Mouse (Mus musculus): ENCODE data around the gene Ccnl1.

Ccnl1 gene

DNA sequence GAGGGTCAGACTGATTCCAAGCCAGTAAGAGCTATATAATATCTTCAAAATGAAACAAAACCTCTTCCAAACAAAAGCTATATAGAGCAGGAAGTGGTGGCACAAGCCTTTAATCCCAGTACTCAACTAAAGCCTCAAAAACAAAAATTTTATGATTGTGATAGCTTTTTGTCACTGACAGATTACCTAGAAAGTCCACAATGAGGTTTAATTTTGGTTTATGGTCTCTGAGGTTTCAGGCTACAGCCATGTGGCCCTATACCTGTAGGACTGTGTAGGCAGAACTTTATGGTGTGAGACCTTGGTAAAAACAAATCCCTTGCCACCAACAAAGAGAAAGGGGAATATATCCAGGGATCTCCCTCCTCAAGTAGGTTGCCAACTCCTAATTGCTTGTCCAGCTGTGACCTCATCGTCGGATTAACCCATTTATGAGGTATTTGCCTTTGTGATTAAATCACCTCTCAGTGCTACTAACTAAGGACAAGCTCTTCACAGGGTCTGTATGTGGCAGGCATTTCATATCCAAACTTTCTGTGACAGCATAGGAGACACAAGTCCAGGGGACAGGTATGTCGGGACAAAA is 1.5 kb upstream of the Ccnl1 start:
- DNase-seq (ENCODE audit: low spot score in 2 of 2), result no peak

DNA sequence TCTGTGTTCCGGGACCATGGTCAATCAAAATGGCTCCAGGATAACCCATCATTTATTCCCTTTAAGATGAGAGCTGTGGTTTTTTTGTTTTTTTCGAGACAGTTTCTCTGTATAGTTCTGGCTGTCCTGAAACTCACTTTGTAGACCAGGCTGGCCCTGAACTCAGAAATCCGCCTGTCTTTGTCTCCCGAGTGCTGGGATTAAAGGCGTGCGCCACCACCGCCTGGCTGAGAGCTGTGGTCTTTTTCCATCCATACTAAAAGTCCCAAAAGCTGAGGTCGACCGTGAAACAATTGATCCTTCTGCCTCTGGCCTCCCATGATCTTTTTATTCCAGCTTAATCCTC is 764 bp upstream of the Ccnl1 start:
- DNase-seq (ENCODE audit: low spot score in 2 of 2), result no peak

DNA sequence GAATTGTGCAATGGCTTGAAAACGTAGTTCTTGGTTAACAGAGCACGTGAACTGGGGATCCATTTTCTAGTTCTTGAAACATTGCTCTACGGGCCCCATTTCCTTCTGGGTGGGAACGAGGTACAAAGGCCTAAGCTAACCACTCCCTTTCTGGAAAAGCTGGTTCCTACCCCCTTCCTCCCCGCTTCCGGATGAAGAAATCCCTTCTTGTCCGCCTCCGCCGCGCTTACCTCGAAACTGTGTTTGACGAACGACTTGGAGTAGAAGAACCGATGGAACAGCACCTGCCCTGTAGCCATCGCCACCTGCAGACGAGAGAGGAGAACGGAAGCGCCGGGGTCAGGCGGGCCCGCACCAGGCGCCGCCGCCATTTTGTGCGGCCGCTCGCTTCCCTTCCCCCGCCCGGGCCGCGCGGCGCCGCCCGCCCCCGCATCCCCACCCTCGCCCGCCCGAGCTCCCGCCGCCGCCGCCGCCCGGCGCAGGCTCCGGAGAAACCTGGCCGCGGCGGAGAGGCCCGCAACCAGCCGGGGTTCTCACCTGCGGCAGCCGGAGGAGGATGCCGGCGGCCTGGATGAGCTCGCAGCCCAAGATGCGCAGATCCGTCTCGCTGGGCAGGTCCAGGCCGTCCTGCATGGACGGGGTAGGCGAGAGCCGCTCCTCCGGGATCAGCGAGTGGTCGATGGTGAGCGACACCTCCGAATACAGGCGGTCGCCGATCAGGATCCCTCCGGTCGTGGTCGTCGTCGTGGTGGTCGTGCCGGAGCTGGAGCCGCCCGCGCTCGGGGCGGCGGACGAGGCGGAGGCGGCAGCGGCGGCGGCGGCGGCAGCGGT is 563 bp downstream of the Ccnl1 start:
- DNase-seq (ENCODE audit: low spot score in 2 of 2), result peak; percentile 31 to 57

DNA sequence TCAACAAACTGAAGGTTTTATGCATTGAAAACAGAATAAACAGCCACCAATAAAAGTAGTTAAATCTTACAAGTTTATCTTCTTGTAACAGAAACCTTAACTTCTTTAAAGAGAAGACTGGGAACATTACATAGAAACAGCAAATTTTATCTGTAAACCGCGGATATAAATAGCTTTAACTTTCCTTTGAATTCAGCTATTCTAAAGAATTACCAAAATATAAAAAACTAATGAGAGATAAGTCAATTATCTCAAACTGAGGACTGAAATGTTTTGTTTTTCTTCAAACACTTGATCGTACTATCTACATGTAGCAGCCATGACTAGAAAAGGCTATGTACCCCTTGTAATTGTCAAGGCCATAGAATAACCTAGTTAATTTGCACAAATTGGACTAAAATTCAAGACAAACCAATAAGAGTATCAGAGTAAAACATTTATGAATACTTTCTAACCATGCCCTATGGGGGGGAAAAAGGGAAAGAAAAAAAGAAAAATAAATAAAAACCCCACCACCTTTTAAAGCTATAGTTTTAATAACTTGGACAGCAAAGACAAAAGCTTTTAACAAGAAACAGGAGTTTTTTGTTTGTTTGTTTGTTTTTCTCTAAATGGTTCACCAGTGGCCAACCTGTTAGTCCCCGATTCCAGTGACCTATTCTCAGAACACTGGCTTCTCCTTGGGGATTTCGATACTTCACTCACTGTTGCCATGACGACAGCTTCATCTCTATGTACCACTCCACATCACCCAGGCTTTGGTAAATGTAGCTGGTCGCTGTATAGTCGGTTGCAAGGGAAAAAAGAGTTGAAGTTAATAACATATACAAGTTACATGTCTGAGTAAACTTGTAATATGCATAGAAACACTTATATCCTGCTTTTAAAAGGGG is 3.3 kb downstream of the Ccnl1 start:
- DNase-seq (ENCODE audit: low spot score in 2 of 2), result no peak

DNA sequence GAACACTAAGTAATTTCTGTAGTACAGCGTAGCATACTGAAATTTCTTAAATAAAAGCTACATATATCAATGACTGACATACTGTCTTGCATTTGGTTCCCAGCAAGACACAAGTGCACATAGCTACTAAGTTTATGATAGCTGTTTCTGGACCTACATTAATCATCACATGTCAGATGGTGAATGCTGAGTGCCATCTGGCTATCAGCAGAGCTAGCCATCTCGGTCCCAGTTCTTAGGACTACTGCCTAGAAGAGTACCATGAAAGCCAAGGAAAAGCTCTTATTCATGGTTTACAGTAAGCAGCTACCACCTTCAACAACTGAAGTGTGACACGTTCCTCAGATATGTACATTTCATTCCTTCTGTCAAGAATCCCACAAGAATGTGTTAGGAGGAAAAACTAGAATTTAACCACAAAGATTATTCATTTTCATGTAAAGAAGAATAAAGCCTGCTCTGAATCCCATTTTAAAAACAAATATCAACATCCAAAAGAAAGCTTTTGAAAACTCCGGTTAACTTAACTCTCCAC is 7.2 kb downstream of the Ccnl1 start:
- DNase-seq (ENCODE audit: low spot score in 2 of 2), result no peak

DNA sequence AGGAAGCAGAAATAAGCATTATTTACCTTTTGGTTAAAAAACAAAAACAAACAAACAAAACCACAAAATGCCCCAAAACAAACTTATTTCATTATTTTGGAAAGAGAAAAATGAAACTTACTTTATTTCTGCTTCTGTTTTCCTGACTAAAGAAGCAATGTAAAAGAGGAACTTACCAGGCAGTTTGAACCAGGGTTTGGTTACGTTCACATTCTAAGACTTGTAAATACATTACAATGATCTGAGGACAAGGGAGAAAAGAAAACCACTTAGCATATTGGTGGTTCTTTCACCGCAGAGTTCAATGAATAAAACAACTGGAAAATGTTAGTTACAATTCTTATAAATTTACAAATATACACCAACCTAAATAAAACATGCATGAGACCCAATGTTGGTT is 7.7 kb downstream of the Ccnl1 start:
- DNase-seq (ENCODE audit: low spot score in 2 of 2), result no peak

DNA sequence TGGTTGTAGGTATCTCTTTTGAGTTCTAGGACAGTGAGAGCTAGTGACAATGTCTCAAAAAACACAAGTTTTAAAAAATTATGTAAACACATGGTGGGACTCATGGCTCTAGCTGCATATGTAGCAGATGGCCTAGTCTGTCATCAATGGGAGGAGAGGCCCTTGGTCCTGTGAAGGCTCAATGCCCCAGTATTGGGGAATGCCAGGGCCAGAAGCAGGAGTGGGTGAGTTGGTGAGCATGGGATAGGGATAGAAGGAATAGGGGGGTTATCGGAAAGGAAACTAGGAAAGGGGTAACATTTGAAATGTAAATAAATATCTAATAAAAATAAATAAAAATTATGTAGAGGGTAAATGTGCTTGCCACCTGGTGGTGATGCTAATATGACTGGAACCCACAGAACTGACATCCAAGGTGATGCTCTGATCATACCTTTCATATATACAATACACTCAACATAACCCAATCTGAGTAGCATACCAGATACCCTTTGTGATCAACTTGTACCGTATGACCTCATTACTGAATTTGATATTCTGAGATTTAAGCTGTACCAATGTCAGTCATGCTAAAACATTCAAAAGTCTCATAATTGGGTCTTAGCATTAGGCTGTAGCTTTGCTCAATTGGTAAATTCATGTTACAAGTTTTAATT is 12.6 kb downstream of the Ccnl1 start:
- no peak for DNase-seq (ENCODE audit: low spot score in 2 of 2)

DNA sequence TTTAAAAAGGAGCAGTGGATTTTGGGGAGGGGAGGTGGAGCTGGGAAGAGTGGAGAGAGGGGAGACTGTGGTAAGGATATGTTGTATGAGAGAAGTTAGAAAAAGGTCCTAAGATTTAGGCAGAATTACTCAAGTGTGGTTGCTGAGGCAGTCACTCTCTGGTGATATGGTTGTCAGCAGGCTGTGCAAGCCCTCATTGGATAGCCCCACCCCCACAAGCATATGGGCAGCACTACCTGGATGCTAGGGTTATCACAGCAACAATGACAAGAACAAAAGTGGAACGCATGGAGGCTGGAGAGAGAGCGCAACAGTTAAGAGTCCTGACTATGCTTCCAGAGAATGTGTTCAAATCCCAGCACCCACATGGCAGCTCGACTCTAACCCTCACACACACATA is 13.3 kb downstream of the Ccnl1 start:
- DNase-seq (ENCODE audit: low spot score in 2 of 2), result no peak

DNA sequence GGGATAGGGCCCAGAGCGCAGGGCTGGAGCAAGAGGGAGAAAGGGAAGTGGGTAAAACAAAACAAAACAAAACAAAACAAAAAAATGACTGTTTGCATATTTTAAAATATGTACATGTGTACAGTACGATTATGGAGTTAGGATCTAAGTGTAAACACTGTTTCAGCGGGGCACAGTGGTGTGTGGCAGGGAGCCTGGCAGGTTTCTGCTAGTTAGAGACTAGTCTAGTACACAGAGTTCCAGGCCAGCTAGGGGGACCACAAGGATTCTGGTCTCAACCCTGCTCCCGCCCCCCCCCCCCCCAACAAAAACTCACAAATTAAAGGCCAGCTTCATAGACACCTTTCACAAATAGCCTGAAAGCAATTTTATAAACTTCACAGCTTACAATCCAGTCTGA is 14.6 kb downstream of the Ccnl1 start:
- DNase-seq (ENCODE audit: low spot score in 2 of 2), result no peak

DNA sequence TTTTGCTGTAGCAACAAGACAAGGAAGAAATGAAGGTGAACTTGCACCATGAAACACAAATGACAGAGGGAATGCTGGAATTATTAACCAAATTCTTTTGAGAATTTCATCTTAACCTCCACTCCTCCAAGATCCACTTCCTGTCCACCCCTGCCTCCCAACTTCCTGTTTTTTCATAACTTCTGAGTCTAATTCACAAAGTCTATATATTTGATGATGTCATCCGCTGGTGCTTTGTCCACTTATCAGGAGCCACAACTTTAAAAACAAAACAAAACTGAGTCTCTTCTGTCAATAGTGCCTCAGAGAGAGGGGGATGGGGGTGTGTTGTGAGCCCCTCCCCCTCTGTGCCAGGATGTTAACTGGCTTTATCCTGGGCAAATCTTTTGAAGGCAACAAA is 17.0 kb downstream of the Ccnl1 start:
- no peak for DNase-seq (ENCODE audit: low spot score in 2 of 2)

DNA sequence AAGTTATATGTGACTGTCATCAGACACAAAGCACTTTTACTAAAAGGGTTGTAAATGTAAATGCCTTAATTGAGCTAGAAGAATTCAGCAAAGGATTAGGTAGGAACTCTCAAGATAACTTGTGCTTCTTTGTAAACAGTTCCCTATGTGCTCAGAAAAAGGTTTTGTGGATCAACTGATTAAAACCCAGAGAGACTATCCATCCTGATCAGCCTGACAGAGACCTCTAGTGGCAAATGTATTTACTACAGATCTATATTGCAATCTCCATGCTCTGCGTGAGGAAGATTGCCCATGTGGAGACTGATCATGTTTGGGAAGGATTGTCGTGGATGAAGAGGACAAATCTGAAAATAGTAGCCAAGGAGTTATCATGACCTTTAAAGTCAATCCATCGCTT is 19.8 kb downstream of the Ccnl1 start:
- DNase-seq (ENCODE audit: low spot score in 2 of 2), result no peak

DNA sequence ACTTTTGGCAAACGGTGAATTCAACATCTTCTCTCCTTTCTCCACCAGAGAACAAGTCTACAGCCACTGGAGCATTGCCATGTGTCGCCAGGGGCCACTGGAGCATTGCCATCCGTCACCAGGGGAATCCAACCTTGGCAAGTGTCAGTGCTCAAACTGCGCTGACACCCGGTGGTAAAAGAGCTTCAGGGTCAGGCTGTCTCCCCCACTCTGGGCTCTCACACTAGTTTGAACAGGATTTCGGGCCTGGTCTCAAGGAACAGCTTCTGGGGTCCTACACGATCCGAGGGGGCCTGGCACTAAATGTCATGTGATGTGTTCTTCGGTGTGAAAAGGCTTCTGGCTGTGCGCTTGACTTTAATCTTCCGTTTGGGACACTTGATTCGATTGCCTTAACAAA is 21.7 kb downstream of the Ccnl1 start:
- DNase-seq (ENCODE audit: low spot score in 2 of 2), result no peak

DNA sequence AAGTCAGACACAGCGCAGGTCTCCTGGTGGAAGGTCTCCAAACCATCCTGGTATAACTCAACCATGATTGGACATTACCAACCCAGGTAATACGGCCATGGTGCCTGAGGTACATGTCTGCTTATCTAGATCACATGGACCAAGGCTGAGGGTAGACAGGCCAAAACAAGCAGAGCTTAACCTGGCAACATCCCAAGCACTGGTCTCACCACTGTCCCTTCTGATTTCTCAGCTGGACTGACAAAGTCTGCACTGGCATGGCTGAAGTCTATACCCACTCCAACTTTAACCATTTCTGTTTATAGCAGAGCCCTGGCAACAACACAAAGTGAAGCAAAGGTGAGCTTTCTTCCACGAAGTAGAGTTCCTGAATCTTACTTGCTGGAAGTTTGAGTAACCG is 22.9 kb downstream of the Ccnl1 start:
- no peak for DNase-seq (ENCODE audit: low spot score in 2 of 2)

DNA sequence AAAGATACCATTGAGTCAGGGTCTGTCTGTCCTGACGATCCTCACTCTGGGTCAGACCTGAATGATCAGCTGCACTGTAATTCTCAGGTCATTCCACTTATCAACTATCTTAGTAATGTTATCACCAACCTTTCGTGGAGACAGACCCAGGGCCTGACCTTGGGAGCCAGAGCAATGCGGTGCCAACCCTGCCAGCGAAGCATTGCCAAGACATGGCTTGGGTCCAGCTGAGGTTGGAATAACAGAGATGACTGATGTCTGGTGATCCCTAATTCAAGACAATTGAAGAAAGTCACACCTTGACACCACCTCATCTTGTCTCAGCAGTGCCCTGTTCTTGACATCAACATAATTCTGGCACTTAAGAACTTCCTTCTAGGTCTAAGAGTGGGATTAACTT is 24.3 kb downstream of the Ccnl1 start:
- DNase-seq (ENCODE audit: low spot score in 2 of 2), result no peak

DNA sequence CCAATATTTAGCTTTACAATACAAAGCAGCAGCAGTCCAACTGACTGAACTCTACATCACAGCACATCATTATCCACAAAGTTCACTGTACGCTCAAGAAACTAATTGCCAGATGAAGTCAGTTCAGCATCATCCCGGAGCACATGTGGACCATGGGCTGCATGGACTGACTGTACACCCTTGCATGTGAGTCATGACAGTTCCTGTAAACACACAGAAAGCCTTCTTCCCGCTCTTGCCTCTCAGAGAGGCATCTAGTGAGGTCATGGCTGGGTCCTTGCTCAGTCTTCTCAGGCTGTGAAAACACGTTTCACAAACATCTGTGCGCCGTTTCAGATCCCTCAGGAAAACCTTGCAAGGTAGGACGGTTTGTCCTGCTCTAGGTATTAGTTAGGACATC is 26.5 kb downstream of the Ccnl1 start:
- no peak for DNase-seq (ENCODE audit: low spot score in 2 of 2)

DNA sequence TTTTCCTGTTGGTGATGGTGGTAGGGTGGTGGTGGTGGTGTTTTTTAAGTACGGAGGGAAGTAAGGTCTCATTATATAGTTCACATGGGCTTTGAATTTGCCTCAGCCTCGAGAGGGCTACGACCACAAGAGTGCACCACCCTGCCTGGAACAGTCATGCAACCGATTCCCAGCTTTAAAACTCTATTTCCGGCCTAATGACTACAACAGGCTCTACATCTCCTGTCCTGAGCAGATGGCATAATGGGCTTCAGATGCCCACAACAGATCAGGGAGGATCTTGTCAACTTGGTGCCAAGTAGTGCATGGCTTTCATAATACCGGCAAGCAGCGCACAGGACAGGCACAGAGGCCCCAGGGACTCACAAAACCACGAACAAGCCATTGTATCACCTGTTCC is 27.4 kb downstream of the Ccnl1 start:
- DNase-seq (ENCODE audit: low spot score in 2 of 2), result no peak

DNA sequence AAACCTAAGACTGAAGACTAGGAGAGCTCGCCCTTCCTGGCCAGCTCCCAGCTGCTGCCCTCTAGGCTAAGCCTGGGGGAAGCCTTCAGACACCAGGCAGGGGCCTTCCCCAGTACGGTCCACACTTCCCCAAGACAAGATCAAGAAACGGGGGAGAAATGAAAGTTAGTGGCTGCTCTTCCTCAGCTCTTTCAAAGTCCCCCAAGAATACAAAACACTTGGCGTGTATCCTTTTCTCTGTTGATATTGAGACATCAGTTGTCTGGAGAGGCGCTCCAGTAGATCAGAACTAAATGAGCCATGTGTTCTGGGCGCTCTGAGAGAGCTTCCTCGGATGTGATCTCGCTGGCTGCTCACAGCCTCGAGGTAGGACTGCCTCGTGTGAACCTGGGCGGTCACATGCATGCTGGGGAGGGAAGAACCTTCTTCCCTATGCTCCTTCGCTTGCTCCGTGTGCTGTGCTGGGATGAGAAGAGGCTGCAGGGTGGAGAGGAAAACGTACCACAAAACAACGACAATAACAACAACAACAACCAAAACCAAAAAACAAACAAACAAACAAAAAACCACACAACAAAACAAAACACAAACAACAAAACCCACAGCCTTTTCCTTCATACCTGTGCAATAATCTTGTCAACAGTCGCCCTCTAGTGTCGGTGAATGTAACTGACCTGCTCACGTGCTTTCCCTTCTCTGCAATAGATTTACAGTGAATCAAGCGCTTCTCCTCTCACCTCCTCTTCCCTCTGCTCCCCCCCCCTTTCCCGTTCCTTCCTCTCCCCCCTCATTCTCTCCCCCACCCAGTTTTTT is 28.0 kb downstream of the Ccnl1 start:
- DNase-seq (ENCODE audit: low spot score in 2 of 2), result peak in 1 of 2 experiments; percentile 63

DNA sequence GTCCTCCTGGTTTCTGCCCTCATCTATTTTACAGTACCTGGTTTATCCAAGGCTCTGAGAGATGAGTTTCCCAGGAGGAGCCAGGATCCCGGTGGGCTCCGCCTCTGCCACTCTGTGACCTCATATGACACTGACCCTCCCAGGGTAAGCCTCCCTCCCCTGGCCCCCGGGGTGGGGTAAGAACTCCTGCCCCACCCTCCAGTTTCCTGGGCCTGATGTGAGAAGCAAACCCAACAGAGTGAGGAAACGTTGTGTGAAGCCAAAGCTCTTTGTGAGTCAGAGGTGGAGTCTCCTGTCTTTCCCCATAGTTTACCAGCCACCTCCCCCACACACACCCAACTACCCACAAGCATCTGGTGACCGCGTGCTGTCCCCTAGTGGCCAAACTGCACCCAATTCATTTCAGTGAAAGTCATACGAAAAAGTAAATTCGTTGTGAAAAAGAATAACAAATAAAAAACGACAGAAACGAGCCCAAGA is 28.7 kb downstream of the Ccnl1 start:
- peak; percentile 65 to 72 for DNase-seq (ENCODE audit: low spot score in 2 of 2)

DNA sequence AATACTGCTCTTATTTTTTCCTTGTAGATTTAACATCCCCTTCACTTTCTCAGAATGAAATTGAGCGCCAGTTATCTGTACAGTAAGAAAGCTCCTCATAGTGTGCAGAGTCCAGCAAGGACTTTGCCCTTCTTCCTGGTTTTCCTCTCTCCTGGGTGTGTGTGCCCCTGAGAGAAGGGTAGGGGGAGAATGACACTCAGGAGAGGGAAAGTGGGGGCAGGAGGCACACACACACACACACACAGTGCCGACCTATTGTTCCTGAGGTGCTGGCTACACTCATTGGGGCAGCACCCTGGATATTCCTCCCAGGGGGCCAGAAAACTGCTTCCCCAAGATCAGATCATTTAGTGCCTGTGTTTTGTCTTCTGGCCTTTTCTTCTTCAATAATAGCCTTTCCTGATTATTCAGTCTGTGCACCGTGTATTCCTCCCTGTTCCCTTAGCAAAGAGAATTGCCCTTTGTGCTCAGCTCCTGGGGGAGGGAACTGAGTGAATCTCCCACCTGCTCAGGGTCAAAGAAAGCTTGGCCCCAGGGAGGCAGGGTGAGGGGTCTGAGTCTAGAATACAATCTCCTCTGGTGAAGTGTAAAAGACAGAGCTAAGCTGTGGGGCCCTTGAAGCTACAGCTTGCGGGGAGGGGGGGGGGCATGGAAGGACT is 29.3 kb downstream of the Ccnl1 start:
- DNase-seq (ENCODE audit: low spot score in 2 of 2), result no peak

DNA sequence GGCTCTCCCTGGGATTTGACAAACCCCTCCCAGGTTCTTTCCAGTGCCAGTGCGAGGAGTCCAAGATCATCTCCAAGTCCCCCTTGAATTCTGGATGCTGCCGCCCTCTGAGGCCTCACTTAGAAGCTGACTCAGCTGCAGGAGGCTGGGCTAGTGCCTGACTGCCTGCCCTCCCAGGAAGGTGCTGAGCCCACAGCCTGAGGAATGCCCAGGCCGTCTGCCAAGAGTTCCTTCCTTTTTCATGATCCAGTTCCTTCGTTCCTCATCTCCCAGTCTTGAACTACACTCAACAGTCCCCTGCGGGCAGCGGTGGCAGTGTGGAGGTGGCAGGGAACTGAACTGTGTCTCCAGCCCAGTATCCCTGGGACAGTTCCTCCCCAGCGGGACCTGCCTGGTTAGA is 30.4 kb downstream of the Ccnl1 start:
- peak in 1 of 2 experiments; percentile 25 for DNase-seq (ENCODE audit: low spot score in 2 of 2)

All from frontal cortex, postnatal 10 days (tissue).